Mouse (Mus musculus) ES-E14 (cell line): ENCODE data around the gene Cntnap2. TPM values are rescaled to one million over a fixed set of nuclear protein-coding genes. Genes with fewer than 3 reads are reported as not detected.

ENCODE experiments used
- DNase-seq: peaks from one replicate; pipeline ENCODE4 v3.0.0-alpha.2; 2013; ENCODE audit warnings: low read depth, low spot score
- H3K27ac ChIP-seq: 2 replicates; pipeline ENCODE4 v1.5.1; 2012; ENCODE audit warnings: low read depth, mild to moderate bottlenecking, low read length, moderate library complexity, mixed read lengths; ENCODE audit not compliant: poor library complexity, insufficient read depth, severe bottlenecking
- H3K36me3 ChIP-seq: 2 replicates; pipeline ENCODE4 v1.6.1; 2012; ENCODE audit warnings: mild to moderate bottlenecking, low read length, moderate library complexity, mixed read lengths; ENCODE audit not compliant: control insufficient read depth, poor library complexity, insufficient read depth, severe bottlenecking
- H3K4me1 ChIP-seq, 2 experiments: fragments of 150-350 bp in 1 of 2; sonication (generic) in 1 of 2; 2 replicates each; pipeline ENCODE4 v1.6.1; 2012; ENCODE audit warnings: low read length in 2 of 2, mild to moderate bottlenecking in 1 of 2, mixed read lengths in 1 of 2; ENCODE audit not compliant: control insufficient read depth in 2 of 2, insufficient read depth in 2 of 2, poor library complexity in 1 of 2
- H3K4me3 ChIP-seq, 2 experiments: fragments of 150-350 bp in 1 of 2; sonication (generic) in 1 of 2; 2 replicates each; pipeline ENCODE4 v1.5.1; 2012; ENCODE audit warnings: low read length in 2 of 2, low read depth in 1 of 2, mild to moderate bottlenecking in 1 of 2, mixed read lengths in 1 of 2; ENCODE audit not compliant: insufficient read depth in 1 of 2, poor library complexity in 1 of 2, severe bottlenecking in 1 of 2
- H3K9ac ChIP-seq: 2 replicates; pipeline ENCODE4 v1.6.1; 2012; ENCODE audit warnings: low read depth, mild to moderate bottlenecking, low read length, mixed read lengths; ENCODE audit not compliant: poor library complexity, insufficient read depth, severe bottlenecking
- H3K9me3 ChIP-seq: fragments of 150-350 bp; sonication (generic); 2 replicates; pipeline ENCODE4 v1.6.1; 2012; ENCODE audit warnings: low read depth, mild to moderate bottlenecking, low read length; ENCODE audit not compliant: control insufficient read depth, insufficient read depth
- CHD2 ChIP-seq: IDR thresholded peaks from 2 replicates; pipeline ENCODE4 v1.6.1; 2014; ENCODE audit warnings: mild to moderate bottlenecking, low read depth, low read length, inconsistent platforms
- HCFC1 ChIP-seq: IDR thresholded peaks from 2 replicates; pipeline ENCODE4 v1.6.1; 2012; ENCODE audit warnings: low read length, inconsistent platforms, borderline replicate concordance; ENCODE audit not compliant: insufficient read depth
- MAFK ChIP-seq: IDR thresholded peaks from 2 replicates; pipeline ENCODE4 v1.6.1; 2014; ENCODE audit warnings: mild to moderate bottlenecking, low read depth, low read length, inconsistent platforms; ENCODE audit not compliant: insufficient read depth
- ZC3H11A ChIP-seq: IDR thresholded peaks from 2 replicates; pipeline ENCODE4 v1.6.1; 2012; ENCODE audit warnings: low read depth, mild to moderate bottlenecking, inconsistent platforms, low read length, borderline replicate concordance
- ZNF384 ChIP-seq: IDR thresholded peaks from 2 replicates; pipeline ENCODE4 v1.6.1; 2012; ENCODE audit warnings: low read depth, low read length, inconsistent platforms
- in situ Hi-C, 2 experiments: fragments of 600-800 bp; cut with MboI; formaldehyde crosslinking; loops; one replicate each; pipeline ENCODE4 v1.15.1; 2025; ENCODE audit warnings: low sequenced_read_pairs in 2 of 2, inconsistent platforms in 1 of 2; ENCODE audit not compliant: unreplicated experiment in 2 of 2
- total RNA-seq: library from RNA; depleted of rRNA; stranded (reverse); fragments of 300-350 nt; gene quantifications from 2 replicates; pipeline ENCODE4 v1.2.3, GENCODE M21; 2012

Gene Cntnap2
- total RNA-seq, 1 experiment: 7.9 TPM

DNA sequence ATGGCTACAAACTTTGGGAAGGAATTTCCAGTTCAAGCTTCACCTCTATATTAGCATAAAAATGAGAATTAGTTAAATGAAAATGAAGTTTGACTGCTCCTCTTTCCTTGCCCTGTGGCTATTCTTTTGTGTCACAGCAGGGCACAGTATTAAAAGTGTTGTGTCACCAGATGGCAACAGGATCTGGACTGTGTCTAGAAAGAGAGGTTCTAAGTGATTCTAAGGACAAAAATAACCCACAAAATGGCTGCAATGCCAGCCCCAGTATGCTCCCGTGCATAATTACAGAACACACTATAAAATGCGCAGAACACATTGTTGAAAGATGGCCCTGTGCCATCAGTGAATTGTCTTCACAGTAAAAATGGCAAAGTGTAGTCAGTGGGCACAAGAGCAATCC lies 1146.4 kb downstream of the Cntnap2 start:
- peaks cover 0 to 4% of the 10 kb centered on the region in 2 experiments; a peak in 1 of 4 replicates for H3K4me1 ChIP-seq
- no peak for DNase-seq
- no peaks in the 10 kb centered on the region for H3K9me3 ChIP-seq
- H3K4me3 ChIP-seq: no peak overlapping the region
- TF ChIP-seq CHD2 (no peak), MAFK (no peak), ZC3H11A (no peak), ZNF384 (no peak), HCFC1 (no peak)
- no peak overlapping the region for H3K27ac ChIP-seq
- H3K36me3 ChIP-seq: no peaks in the 10 kb centered on the region
- in situ Hi-C loops: no loop called here
- no peak overlapping the region for H3K9ac ChIP-seq

DNA sequence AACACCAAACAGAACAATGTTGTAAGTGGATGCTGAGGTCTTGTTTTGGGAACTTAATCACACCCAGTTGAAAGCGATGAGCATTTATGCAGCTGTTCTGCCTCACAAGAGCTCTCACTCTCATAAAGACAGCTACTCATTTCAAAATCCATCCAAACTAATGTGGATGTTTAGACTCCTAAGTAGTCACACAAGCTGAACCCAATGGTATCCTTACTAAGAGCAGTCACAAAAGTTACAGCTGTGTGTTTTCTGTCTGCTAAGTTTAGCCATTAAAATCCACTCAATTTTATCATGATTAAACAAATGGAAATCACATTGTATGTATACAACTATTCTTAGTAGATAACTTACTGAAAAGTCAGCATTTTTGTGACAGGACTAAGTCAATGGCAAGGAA lies 1173.7 kb downstream of the Cntnap2 start:
- Histone ChIP-seq H3K9ac (no peak overlapping the region), H3K36me3 (no peaks in the 10 kb centered on the region), H3K4me1 (no peaks in the 10 kb centered on the region), H3K27ac (no peak overlapping the region), H3K9me3 (no peaks in the 10 kb centered on the region), H3K4me3 (no peak overlapping the region)
- no peak for TF ChIP-seq ZNF384
- in situ Hi-C loops: no loop called here
- no peak for DNase-seq

DNA sequence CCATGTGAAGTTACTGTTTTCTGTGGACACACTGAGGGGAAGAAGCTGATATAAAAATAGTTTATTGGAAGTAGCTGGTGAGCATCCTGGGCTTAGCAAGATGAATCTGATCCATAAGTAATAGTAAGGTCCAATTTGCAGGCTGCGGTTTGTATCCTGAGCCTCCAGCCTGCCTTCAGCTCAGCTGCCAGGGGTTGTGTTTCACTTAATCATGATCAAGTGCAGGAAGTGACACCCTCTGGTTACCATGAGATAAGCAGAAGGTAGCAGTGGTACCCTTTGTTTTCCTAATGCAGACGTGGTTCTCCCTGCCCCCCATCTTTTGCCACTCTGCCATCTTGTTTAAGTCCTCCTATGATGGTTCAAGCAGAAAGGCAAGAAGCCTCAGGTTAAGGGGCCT lies 1181.2 kb downstream of the Cntnap2 start:
- no peak overlapping the region for H3K27ac ChIP-seq
- H3K9ac ChIP-seq: no peak overlapping the region
- no peak for TF ChIP-seq MAFK
- TF ChIP-seq CHD2: no peak
- no peak for TF ChIP-seq HCFC1
- no peak for TF ChIP-seq ZC3H11A
- no peak for TF ChIP-seq ZNF384
- DNase-seq: no peak
- H3K4me3 ChIP-seq: no peak overlapping the region
- H3K36me3 ChIP-seq: no peaks in the 10 kb centered on the region
- no peaks in the 10 kb centered on the region for H3K9me3 ChIP-seq
- H3K4me1 ChIP-seq: no peaks in the 10 kb centered on the region
- in situ Hi-C loops: no loop called here

- H3K9me3 ChIP-seq: no peaks in the 10 kb centered on the region
- no peak overlapping the region for H3K4me3 ChIP-seq
- H3K36me3 ChIP-seq: no peaks in the 10 kb centered on the region
- DNase-seq: no peak
- in situ Hi-C loops: no loop called here
- H3K4me1 ChIP-seq: no peaks in the 10 kb centered on the region
- no peak overlapping the region for H3K27ac ChIP-seq
- TF ChIP-seq HCFC1 (no peak), CHD2 (no peak), ZNF384 (no peak), ZC3H11A (no peak), MAFK (no peak)
- no peak overlapping the region for H3K9ac ChIP-seq
Measured at GRCm38 (mm10) chr6:46263171-46263570, 1204.0 kb downstream of the Cntnap2 start.

DNA sequence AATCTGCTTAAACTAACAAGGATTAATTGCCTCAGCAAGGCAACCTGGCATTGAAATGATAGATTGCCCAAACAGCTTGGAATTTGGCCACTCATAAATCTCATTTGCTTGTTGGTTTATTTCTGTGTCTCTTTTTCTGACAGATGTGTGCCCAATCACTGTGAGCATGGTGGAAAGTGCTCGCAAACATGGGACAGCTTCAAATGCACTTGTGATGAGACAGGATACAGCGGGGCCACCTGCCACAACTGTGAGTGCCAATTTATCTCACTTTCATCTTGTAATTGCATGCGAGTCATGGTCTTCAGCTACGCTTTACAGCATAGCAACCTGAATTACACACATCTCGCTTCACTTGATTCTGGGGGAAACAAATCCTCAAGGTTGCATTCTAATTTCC lies 1287.8 kb downstream of the Cntnap2 start:
- TF ChIP-seq ZC3H11A (no peak), MAFK (no peak), HCFC1 (no peak), ZNF384 (no peak), CHD2 (no peak)
- Histone ChIP-seq H3K4me3 (no peak overlapping the region), H3K4me1 (no peaks in the 10 kb centered on the region), H3K9me3 (no peaks in the 10 kb centered on the region), H3K36me3 (no peaks in the 10 kb centered on the region), H3K9ac (no peak overlapping the region), H3K27ac (no peak overlapping the region)
- no peak for DNase-seq
- in situ Hi-C loops: no loop called here
